Mouse (Mus musculus) neural tube, embryonic 12.5 days (tissue): Measurements from ENCODE around the gene Zfp281. TPM values are rescaled to one million over a fixed set of nuclear protein-coding genes. Genes with fewer than 3 reads are reported as not detected.

Source experiments
- ATAC-seq: fragments of 200-750 bp; cut with Nextera tagmentation; 2 replicates; pipeline ENCODE4 v1.8.0; 2017; ENCODE audit warnings: low read depth, mild to moderate bottlenecking, moderate TSS enrichment, moderate library complexity; ENCODE audit not compliant: low FRiP score
- H3K27ac ChIP-seq: fragments of 300-500 bp; sonication (generic); 2 replicates; pipeline ENCODE4 v1.5.1; 2016
- H3K27me3 ChIP-seq: fragments of 300-500 bp; sonication (generic); replicated peaks from 2 replicates; pipeline ENCODE4 v1.6.1; 2016; ENCODE audit warnings: mild to moderate bottlenecking
- H3K36me3 ChIP-seq: fragments of 300-500 bp; sonication (generic); 2 replicates; pipeline ENCODE4 v1.6.1; 2016; ENCODE audit warnings: mild to moderate bottlenecking
- H3K4me1 ChIP-seq: fragments of 300-500 bp; sonication (generic); 2 replicates; pipeline ENCODE4 v1.6.1; 2016
- H3K4me2 ChIP-seq: fragments of 300-500 bp; sonication (generic); replicated peaks from 2 replicates; pipeline ENCODE4 v1.6.1; 2016; ENCODE audit warnings: mild to moderate bottlenecking
- H3K4me3 ChIP-seq: fragments of 300-500 bp; sonication (generic); 2 replicates; pipeline ENCODE4 v1.5.1; 2016
- H3K9ac ChIP-seq: fragments of 300-500 bp; sonication (generic); 2 replicates; pipeline ENCODE4 v1.6.1; 2016; ENCODE audit warnings: mild to moderate bottlenecking
- H3K9me3 ChIP-seq: fragments of 300-500 bp; sonication (generic); 2 replicates; pipeline ENCODE4 v1.6.1; 2016; ENCODE audit warnings: mild to moderate bottlenecking
- WGBS: fragments of 180-500 bp; shearing (Covaris S2); methylation state at CpG from one replicate; pipeline ENCODE4 v1.1.7; 2016; 5-methylcytosine and 5-hydroxymethylcytosine counted together
- polyA plus RNA-seq: library from polyadenylated mRNA; unstranded; fragments of >200 nt; fragmentation: Nextera tagmentation; extraction: Ambion mirVana; gene quantifications from 2 replicates; pipeline ENCODE4 v1.2.1, GENCODE M21; 2016

The Zfp281 gene
- polyA plus RNA-seq, 1 experiment from 2014 or later: 35.2 TPM

- H3K36me3 ChIP-seq: no peaks in the 10 kb centered on the region
- no peak overlapping the region for H3K4me3 ChIP-seq
- no peak overlapping the region for H3K9ac ChIP-seq
- ATAC-seq: no peak
- WGBS: 86% methylated on average over 3 of the region's 3 CpGs
- no peaks in the 10 kb centered on the region for H3K9me3 ChIP-seq
- H3K27ac ChIP-seq: no peak overlapping the region
- no peaks in the 10 kb centered on the region for H3K4me1 ChIP-seq
- no peaks in the 10 kb centered on the region for H3K27me3 ChIP-seq
- no peak overlapping the region for H3K4me2 ChIP-seq
Measured at GRCm38 (mm10) chr1:136600067-136600466, 24.6 kb upstream of the Zfp281 start.

- no peak overlapping the region for H3K9ac ChIP-seq
- no peak overlapping the region for H3K27ac ChIP-seq
- ATAC-seq: no peak
- no peaks in the 10 kb centered on the region for H3K36me3 ChIP-seq
- no peak overlapping the region for H3K4me3 ChIP-seq
- H3K4me1 ChIP-seq: no peaks in the 10 kb centered on the region
- no peaks in the 10 kb centered on the region for H3K27me3 ChIP-seq
- 88% methylated on average over 9 of the region's 9 CpGs for WGBS
- no peak overlapping the region for H3K4me2 ChIP-seq
- H3K9me3 ChIP-seq: no peaks in the 10 kb centered on the region
Measured at GRCm38 (mm10) chr1:136600647-136601345, 23.9 kb upstream of the Zfp281 start.

GRCm38 (mm10) chr1:136601346-136601888 is 23.3 kb upstream of the Zfp281 start:
- H3K4me2 ChIP-seq: no peak overlapping the region
- H3K9ac ChIP-seq: no peak overlapping the region
- H3K4me3 ChIP-seq: no peak overlapping the region
- no peaks in the 10 kb centered on the region for H3K9me3 ChIP-seq
- H3K4me1 ChIP-seq: no peaks in the 10 kb centered on the region
- WGBS: 83% methylated on average over 10 of the region's 10 CpGs
- ATAC-seq: no peak
- no peaks in the 10 kb centered on the region for H3K27me3 ChIP-seq
- H3K36me3 ChIP-seq: no peaks in the 10 kb centered on the region
- no peak overlapping the region for H3K27ac ChIP-seq

GRCm38 (mm10) chr1:136602303-136602702 is 22.4 kb upstream of the Zfp281 start:
- Histone ChIP-seq H3K9me3 (no peaks in the 10 kb centered on the region), H3K4me2 (no peak overlapping the region), H3K36me3 (no peaks in the 10 kb centered on the region), H3K27me3 (no peaks in the 10 kb centered on the region), H3K9ac (no peak overlapping the region), H3K27ac (no peak overlapping the region), H3K4me3 (no peak overlapping the region), H3K4me1 (no peaks in the 10 kb centered on the region)
- WGBS: 79% methylated on average over 5 of the region's 5 CpGs
- ATAC-seq: no peak

GRCm38 (mm10) chr1:136604190-136604589 is 20.5 kb upstream of the Zfp281 start:
- Histone ChIP-seq H3K27ac (no peak overlapping the region), H3K4me1 (no peaks in the 10 kb centered on the region), H3K4me3 (no peak overlapping the region), H3K27me3 (no peaks in the 10 kb centered on the region), H3K9ac (no peak overlapping the region), H3K9me3 (no peaks in the 10 kb centered on the region), H3K36me3 (no peaks in the 10 kb centered on the region), H3K4me2 (no peak overlapping the region)
- ATAC-seq: no peak
- WGBS: 76% methylated on average over 4 of the region's 4 CpGs

- no peaks in the 10 kb centered on the region for H3K36me3 ChIP-seq
- WGBS: 87% methylated on average over 9 of the region's 9 CpGs
- no peak overlapping the region for H3K9ac ChIP-seq
- no peaks in the 10 kb centered on the region for H3K27me3 ChIP-seq
- no peak overlapping the region for H3K27ac ChIP-seq
- H3K9me3 ChIP-seq: no peaks in the 10 kb centered on the region
- no peak overlapping the region for H3K4me2 ChIP-seq
- no peak for ATAC-seq
- no peaks in the 10 kb centered on the region for H3K4me1 ChIP-seq
- H3K4me3 ChIP-seq: no peak overlapping the region
Measured at GRCm38 (mm10) chr1:136605790-136606189, 18.9 kb upstream of the Zfp281 start.

- Histone ChIP-seq H3K9ac (no peak overlapping the region), H3K36me3 (no peaks in the 10 kb centered on the region), H3K4me1 (no peaks in the 10 kb centered on the region), H3K4me3 (no peak overlapping the region), H3K4me2 (no peak overlapping the region), H3K27me3 (no peaks in the 10 kb centered on the region), H3K27ac (no peak overlapping the region), H3K9me3 (no peaks in the 10 kb centered on the region)
- no peak for ATAC-seq
- WGBS: 85% methylated on average over 4 of the region's 4 CpGs
Measured at GRCm38 (mm10) chr1:136606278-136606677, 18.4 kb upstream of the Zfp281 start.

- H3K9ac ChIP-seq: no peak overlapping the region
- 86% methylated on average over 11 of the region's 11 CpGs for WGBS
- H3K4me2 ChIP-seq: no peak overlapping the region
- no peaks in the 10 kb centered on the region for H3K9me3 ChIP-seq
- no peak for ATAC-seq
- no peak overlapping the region for H3K27ac ChIP-seq
- no peaks in the 10 kb centered on the region for H3K27me3 ChIP-seq
- H3K4me3 ChIP-seq: no peak overlapping the region
- no peaks in the 10 kb centered on the region for H3K4me1 ChIP-seq
- H3K36me3 ChIP-seq: no peaks in the 10 kb centered on the region
Measured at GRCm38 (mm10) chr1:136608339-136609261, 16.1 kb upstream of the Zfp281 start.

GRCm38 (mm10) chr1:136611803-136612202 is 12.9 kb upstream of the Zfp281 start:
- ATAC-seq: no peak
- no peak overlapping the region for H3K4me3 ChIP-seq
- WGBS: 85% methylated on average over 9 of the region's 9 CpGs

GRCm38 (mm10) chr1:136613300-136613751 is 11.4 kb upstream of the Zfp281 start:
- Histone ChIP-seq H3K9ac (no peak overlapping the region), H3K36me3 (no peaks in the 10 kb centered on the region), H3K4me1 (no peaks in the 10 kb centered on the region), H3K27ac (no peak overlapping the region), H3K9me3 (no peaks in the 10 kb centered on the region), H3K27me3 (no peaks in the 10 kb centered on the region), H3K4me3 (no peak overlapping the region), H3K4me2 (no peak overlapping the region)
- no peak for ATAC-seq
- 31% methylated on average over 6 of the region's 6 CpGs for WGBS

More at GRCm38 (mm10) chr1:136611803-136612202, 12.9 kb upstream of the Zfp281 start:
- no peak overlapping the region for H3K27ac ChIP-seq
- no peaks in the 10 kb centered on the region for H3K36me3 ChIP-seq
- no peaks in the 10 kb centered on the region for H3K4me1 ChIP-seq
- no peaks in the 10 kb centered on the region for H3K27me3 ChIP-seq
- no peak overlapping the region for H3K9ac ChIP-seq
- H3K9me3 ChIP-seq: no peaks in the 10 kb centered on the region
- no peak overlapping the region for H3K4me2 ChIP-seq

- H3K36me3 ChIP-seq: no peaks in the 10 kb centered on the region
- WGBS: 88% methylated on average over 11 of the region's 11 CpGs
- H3K9me3 ChIP-seq: no peaks in the 10 kb centered on the region
- H3K9ac ChIP-seq: no peak overlapping the region
- H3K4me3 ChIP-seq: no peak overlapping the region
- H3K27me3 ChIP-seq: no peaks in the 10 kb centered on the region
- no peaks in the 10 kb centered on the region for H3K4me1 ChIP-seq
- ATAC-seq: no peak
- H3K4me2 ChIP-seq: no peak overlapping the region
- H3K27ac ChIP-seq: no peak overlapping the region
Measured at GRCm38 (mm10) chr1:136614748-136615440, 9.8 kb upstream of the Zfp281 start.
